Mouse (Mus musculus) bone marrow macrophage, adult 2 months (primary cell): ENCODE data around the gene Atl2. TPM values are rescaled to one million over a fixed set of nuclear protein-coding genes. Genes with fewer than 3 reads are reported as not detected.

ENCODE experiments used
- H3K27ac ChIP-seq: 2 replicates; pipeline ENCODE4 v1.5.1; 2012; ENCODE audit warnings: low read depth, low read length; ENCODE audit not compliant: insufficient read depth
- H3K4me1 ChIP-seq: 2 replicates; pipeline ENCODE4 v1.6.1; 2012; ENCODE audit warnings: low read length; ENCODE audit not compliant: control insufficient read depth, insufficient read depth
- H3K4me3 ChIP-seq: 2 replicates; pipeline ENCODE4 v1.5.1; 2012; ENCODE audit warnings: mild to moderate bottlenecking, low read length, moderate library complexity; ENCODE audit not compliant: insufficient read depth
- CTCF ChIP-seq: IDR thresholded peaks from 2 replicates; pipeline ENCODE4 v1.5.1; 2012; ENCODE audit warnings: low read depth, mild to moderate bottlenecking, low read length, moderate library complexity
- POLR2A ChIP-seq: IDR thresholded peaks from 2 replicates; pipeline ENCODE4 v1.6.1; 2012; ENCODE audit warnings: mild to moderate bottlenecking, low read depth, low read length, borderline replicate concordance
- polyA plus RNA-seq: library from polyadenylated mRNA; stranded (reverse); fragments of >200 nt; gene quantifications from 2 replicates; pipeline ENCODE4 v1.2.4, GENCODE M21; 2012; ENCODE audit not compliant: missing spikeins, insufficient read depth, insufficient read length

Atl2 gene
- polyA plus RNA-seq, 1 experiment: 19.9 TPM

GRCm38 (mm10) chr17:79920355-79920754 is 24.4 kb upstream of the Atl2 start:
- TF ChIP-seq CTCF: no peak
- TF ChIP-seq POLR2A: no peak
- Histone ChIP-seq H3K27ac (no peak overlapping the region), H3K4me3 (no peak overlapping the region), H3K4me1 (0 out of 2 replicates have a peak, but pooled peaks cover 2% of the 10 kb centered on the region)

GRCm38 (mm10) chr17:79919566-79920350 is 23.8 kb upstream of the Atl2 start:
- no peak for TF ChIP-seq POLR2A
- no peak for TF ChIP-seq CTCF
- H3K27ac ChIP-seq: no peak overlapping the region

GRCm38 (mm10) chr17:79918484-79919004 is 22.6 kb upstream of the Atl2 start:
- 0 out of 2 replicates have a peak, but pooled peaks cover 2% of the 10 kb centered on the region for H3K4me1 ChIP-seq
- TF ChIP-seq CTCF: no peak
- no peak overlapping the region for H3K27ac ChIP-seq
- H3K4me3 ChIP-seq: no peak overlapping the region

More at GRCm38 (mm10) chr17:79919566-79920350, 23.8 kb upstream of the Atl2 start:
- Histone ChIP-seq H3K4me1 (0 out of 2 replicates have a peak, but pooled peaks cover 2% of the 10 kb centered on the region), H3K4me3 (no peak overlapping the region)

GRCm38 (mm10) chr17:79916996-79917395 is 21.1 kb upstream of the Atl2 start:
- Histone ChIP-seq H3K4me1 (0 out of 2 replicates have a peak, but pooled peaks cover 2% of the 10 kb centered on the region), H3K4me3 (no peak overlapping the region), H3K27ac (no peak overlapping the region)
- no peak for TF ChIP-seq POLR2A
- no peak for TF ChIP-seq CTCF

- H3K4me3 ChIP-seq: no peak overlapping the region
- 0 out of 2 replicates have a peak, but pooled peaks cover 2% of the 10 kb centered on the region for H3K4me1 ChIP-seq
- no peak overlapping the region for H3K27ac ChIP-seq
- no peak for TF ChIP-seq CTCF
- TF ChIP-seq POLR2A: no peak
Observed at GRCm38 (mm10) chr17:79912174-79912573, 16.3 kb upstream of the Atl2 start.

GRCm38 (mm10) chr17:79911718-79912117 is 15.8 kb upstream of the Atl2 start:
- TF ChIP-seq POLR2A (no peak), CTCF (no peak)
- no peak overlapping the region for H3K27ac ChIP-seq

GRCm38 (mm10) chr17:79909571-79909970 is 13.6 kb upstream of the Atl2 start:
- no peak overlapping the region for H3K4me3 ChIP-seq
- H3K4me1 ChIP-seq: no peaks in the 10 kb centered on the region
- no peak overlapping the region for H3K27ac ChIP-seq
- no peak for TF ChIP-seq POLR2A
- no peak for TF ChIP-seq CTCF

More at GRCm38 (mm10) chr17:79911718-79912117, 15.8 kb upstream of the Atl2 start:
- Histone ChIP-seq H3K4me3 (no peak overlapping the region), H3K4me1 (no peaks in the 10 kb centered on the region)

- no peak overlapping the region for H3K27ac ChIP-seq
- no peak overlapping the region for H3K4me3 ChIP-seq
- TF ChIP-seq POLR2A (no peak), CTCF (no peak)
- no peaks in the 10 kb centered on the region for H3K4me1 ChIP-seq
Observed at GRCm38 (mm10) chr17:79907698-79908097, 11.8 kb upstream of the Atl2 start.

- TF ChIP-seq POLR2A (no peak), CTCF (no peak)
- Histone ChIP-seq H3K4me1 (no peaks in the 10 kb centered on the region), H3K4me3 (no peak overlapping the region), H3K27ac (no peak overlapping the region)
Observed at GRCm38 (mm10) chr17:79906791-79907494, 11.0 kb upstream of the Atl2 start.

- Histone ChIP-seq H3K27ac (no peak overlapping the region), H3K4me3 (no peak overlapping the region)
- TF ChIP-seq CTCF (no peak), POLR2A (no peak)
Observed at GRCm38 (mm10) chr17:79904593-79904992, 8.7 kb upstream of the Atl2 start.

More at GRCm38 (mm10) chr17:79904593-79904992, 8.7 kb upstream of the Atl2 start:
- H3K4me1 ChIP-seq: no peaks in the 10 kb centered on the region
